Mouse (Mus musculus) regulatory T cell (primary cell): Measurements from ENCODE around the gene Fcrlb.
"Not testable (repeated sequence)": the region's sequence is repeated elsewhere in the genome, so short reads cannot be mapped to it uniquely, and the experiment has no call there.

ENCODE experiments used
- in situ Hi-C: fragments of 300-600 bp; cut with MboI, MseI; formaldehyde crosslinking; loops from one replicate; pipeline ENCODE4 v1.15.1; 2025; ENCODE audit warnings: high pct_unique_total_duplicates

The Fcrlb gene

DNA sequence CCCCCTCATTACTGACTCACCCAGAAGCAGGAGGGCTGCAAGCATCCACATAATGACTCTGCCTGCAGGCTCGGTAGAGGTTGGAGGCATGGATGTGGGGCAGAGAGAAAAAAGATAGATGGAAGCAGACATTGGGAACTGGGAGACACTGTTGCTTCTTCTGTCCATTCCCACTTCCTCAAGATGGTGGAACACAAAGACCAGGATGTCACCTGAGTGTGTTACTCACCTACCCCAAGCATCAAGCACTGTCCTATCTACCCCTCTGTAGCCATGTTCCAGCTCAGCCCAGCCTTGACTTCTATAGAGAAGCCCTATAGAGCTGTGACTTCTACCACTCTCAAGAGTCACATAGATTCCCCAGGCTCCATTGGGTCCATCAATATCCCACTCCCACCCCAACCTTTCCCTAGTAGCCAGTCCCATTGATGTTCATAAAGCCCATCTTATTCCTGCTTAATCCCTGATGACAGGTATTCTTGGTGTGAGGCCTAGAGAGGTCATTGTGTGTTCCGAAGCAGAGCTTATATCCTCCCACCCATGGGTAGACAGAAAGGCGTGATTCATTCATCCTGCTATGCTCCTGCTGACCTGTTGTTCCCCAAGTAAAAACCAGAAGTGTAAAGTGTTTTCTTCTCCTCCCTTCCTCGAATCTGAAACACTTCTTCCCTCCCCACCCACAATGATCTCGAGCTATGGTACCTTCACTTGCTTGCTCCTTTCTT is at the start of gene Fcrlb:
Fcrlb (minus strand) TSS at position 51 of the 725 bp plus-strand sequence.
- in situ Hi-C loops, result no loop called here

DNA sequence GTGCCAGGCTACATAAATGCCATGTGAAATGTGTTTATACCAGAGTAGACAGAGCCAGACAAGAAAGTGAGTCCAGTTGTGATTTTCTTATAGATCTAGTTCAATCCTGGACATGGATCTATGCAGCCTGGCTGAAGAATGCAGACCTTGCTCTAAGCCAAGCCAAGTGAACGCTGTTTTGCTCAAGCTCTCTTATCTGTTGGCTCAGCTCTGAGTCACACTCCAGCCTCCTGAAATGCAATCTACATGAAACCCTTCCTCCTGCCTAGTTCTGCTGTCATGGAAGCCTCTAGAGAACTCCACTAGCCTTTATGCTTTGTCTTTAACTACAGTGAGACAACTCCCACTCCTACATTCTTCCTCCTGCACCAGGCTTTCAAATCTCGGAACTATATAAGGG is 49.6 kb upstream of the Fcrlb start:
- in situ Hi-C loops, result loop anchor here (5.0 kb wide), 1 partner anchor 40 kb away; no protein-coding TSS in a partner anchor

DNA sequence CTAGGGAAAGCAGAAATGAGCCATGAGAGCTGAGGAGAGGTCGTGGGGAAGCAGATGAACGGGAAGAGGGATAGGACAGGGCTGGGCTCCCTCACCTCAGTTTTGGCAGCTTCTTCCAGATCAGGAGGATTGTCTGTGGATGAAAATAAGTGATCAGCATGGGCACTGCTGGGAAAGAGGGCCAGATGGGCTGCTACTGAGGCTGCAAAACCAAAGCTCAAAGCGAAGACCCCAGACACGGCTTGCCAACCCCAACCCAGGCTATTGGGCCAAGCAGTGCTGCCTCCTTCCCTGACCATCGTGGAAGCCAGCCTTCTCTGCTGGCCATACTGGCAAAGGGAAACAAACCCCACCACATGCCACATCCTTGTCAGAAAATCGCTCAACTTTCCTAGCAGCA is 48.4 kb upstream of the Fcrlb start:
- in situ Hi-C loops, result loop anchor here (5.0 kb wide), 1 partner anchor 39 kb away; no protein-coding TSS in a partner anchor

DNA sequence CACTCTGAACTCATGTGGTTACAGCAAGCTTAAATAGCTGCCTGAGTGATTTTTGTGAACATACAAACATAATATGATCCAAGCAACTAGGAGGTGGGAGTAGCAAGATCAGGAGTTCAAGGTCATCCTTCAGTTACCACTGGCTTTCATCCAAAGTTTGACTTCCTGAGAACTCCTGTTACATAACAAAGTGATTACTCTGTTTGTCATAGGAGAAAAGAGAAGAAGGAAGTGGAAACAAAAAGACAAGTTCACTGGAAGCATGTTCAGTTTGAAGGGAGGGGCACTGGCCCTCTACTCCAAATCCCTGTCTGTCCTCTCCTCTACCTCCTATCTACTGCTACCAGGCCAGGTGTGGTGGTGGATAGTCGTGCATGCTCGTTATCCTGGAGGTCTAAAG is 47.0 kb upstream of the Fcrlb start:
- in situ Hi-C loops, result loop anchor here (5.0 kb wide), 1 partner anchor 37 kb away; no protein-coding TSS in a partner anchor

DNA sequence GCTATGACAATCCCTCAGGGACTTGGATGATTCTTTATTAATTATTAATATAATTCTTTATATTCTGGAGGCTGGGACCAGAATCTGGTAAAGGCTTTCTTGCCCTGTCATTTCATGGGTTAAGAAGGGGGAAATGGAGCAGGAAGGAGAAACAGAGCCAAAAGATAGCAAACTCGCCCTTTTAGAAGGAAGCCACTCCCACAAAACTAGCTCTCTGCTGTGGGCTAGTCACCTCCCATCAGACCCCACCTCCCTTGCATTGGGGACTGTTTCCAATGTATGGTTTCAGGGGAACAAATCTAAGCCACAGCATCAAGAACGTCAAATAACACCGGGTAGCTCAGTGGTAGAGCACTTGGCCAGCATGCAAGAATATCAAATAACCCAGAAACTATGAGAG is 45.5 kb upstream of the Fcrlb start:
- in situ Hi-C loops, result no loop called here

DNA sequence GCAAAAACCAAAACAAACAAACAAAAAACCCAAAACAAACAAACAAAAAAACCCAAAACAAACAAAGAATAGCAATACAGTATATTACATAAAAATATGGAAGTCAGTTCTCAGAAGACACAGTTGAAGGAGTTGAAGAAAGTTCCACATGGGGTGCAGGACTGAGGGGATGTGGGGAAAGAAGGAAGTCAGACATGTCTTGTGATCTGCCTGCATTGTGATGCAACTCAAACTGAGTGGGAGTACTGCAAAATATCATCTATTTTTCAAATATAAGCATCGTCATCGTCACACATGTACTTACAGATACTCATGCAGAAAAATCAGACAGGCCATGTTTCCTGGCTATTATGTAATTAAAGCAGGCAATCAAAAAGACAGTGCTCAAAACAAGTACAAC is 40.5 kb upstream of the Fcrlb start:
- in situ Hi-C loops, result no loop called here

DNA sequence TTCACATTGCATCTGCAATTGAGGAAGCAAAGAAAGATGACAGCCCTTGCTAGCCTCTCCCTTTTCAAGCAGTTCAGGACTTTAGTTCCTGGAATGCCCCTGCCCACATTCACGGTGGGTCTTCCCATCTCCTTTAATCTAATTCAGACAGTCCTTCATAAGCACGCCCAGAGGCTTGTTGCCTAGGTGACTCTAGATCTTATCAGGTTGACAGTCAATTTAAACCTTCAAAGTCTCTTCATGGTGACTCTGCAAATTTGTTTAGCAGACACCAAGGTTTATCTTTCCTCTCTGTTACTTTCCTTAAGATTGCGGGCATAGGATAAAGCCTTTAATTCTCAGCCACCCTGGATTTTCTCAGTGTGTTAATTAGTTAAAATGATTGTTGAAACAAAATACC is 38.0 kb upstream of the Fcrlb start:
- in situ Hi-C loops, result no loop called here

DNA sequence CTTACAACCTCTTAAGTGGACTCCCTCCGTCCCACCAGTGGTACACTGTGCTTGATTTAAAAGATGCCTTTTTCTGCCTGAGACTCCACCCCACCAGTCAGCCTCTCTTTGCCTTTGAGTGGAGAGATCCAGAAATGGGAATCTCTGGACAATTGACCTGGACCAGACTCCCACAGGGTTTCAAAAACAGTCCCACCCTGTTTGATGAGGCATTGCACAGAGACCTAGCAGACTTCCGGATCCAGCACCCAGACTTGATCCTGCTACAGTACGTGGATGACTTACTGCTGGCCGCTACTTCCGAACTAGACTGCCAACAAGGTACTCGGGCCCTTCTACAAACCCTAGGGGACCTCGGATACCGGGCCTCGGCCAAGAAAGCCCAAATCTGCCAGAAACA is 32.2 kb upstream of the Fcrlb start:
- in situ Hi-C loops, result loop anchor here (5.0 kb wide), 1 partner anchor 542 kb away; no protein-coding TSS in a partner anchor

DNA sequence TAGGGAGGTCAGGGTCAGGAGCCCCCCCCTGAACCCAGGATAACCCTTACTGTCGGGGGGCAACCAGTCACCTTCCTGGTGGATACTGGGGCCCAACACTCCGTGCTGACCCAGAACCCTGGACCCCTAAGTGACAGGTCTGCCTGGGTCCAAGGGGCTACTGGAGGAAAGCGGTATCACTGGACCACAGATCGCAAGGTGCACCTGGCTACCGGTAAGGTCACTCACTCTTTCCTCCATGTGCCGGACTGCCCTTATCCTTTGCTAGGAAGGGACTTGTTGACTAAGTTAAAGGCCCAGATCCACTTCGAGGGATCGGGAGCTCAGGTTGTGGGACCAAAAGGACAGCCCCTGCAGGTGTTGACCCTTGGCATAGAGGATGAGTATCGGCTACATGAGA is 31.4 kb upstream of the Fcrlb start:
- in situ Hi-C loops, result not testable (repeated sequence)

DNA sequence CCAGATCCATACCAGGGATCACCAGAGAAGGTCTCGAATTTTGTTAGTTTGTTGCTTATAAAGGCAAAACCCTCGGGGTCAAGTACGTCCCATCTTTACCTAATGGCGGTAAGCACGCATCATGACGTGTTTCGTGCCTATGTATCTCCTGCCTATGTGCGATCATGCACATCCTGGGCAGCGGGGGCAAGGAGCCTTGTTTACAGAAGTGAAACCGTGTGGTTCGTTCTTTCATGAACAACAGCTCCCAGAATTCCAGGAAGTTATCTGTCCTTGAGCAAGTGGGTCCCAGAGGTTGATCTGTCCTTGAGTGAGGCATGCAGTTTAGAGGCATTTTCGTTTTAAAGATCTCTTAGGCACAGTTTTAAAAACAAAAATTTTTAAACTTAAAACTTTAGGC is 26.5 kb upstream of the Fcrlb start:
- in situ Hi-C loops, result no loop called here

DNA sequence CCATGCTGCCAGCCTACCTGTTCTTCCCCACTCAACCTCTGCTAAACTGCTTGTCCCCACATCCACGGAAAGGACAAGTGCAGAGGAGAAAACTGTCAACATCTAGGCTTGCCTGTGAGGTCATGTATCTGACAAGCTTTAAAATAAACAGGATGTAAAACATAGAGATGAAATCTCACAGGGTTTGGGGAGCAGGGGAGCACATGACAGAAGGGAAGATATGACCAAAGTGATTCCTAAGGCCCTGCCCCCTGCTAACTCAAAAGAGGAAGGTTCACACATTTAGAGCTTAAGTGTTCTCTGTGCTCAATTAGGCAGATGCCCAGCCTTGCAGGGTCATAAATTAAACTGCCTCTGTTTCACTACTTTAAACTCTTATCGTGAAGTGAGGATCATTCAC is 21.6 kb upstream of the Fcrlb start:
- in situ Hi-C loops, result no loop called here

DNA sequence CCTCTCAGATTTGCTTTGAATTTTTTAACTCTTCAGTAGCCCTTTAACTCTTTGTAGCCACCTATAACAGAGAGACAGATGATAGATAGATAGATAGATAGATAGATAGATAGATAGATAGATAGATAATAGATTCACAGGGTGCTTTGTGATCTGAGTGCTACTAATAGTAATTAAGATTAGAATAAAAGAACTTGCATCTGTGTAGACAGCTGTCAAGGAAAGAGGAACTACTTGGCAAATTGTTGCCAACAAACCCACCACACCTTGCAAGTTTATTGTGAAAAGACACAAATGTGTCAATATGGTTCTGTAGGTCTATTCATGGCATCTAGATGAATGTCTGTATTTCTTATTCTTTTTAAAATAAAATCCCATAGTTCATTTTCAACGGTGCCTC is 21.2 kb upstream of the Fcrlb start:
- in situ Hi-C loops, result no loop called here

DNA sequence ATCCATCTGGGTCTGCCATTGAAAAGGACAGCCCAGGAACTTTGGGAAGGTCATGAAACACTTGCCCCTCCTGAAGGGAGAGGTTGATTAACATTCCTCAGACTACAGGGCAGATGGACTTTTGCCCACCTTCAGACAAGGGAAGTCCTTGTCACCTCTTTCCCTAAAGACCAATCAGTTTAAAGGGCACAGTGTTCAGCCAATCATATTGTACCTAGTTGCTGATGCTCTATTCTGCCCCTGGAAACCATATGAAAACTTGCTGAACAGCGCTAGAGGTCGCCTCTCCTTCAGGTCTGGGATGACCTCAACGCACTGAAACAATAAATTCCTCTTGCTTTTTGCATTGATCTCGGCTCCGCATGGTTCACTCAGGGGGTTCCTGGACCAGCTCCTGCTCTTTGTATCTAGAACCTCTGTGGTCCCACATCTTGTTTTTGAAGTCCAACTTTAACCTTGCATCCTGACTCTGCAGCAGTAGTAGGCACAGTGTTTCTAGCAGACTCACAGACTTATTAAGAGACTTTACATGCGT is 20.7 kb upstream of the Fcrlb start:
- in situ Hi-C loops, result no loop called here

DNA sequence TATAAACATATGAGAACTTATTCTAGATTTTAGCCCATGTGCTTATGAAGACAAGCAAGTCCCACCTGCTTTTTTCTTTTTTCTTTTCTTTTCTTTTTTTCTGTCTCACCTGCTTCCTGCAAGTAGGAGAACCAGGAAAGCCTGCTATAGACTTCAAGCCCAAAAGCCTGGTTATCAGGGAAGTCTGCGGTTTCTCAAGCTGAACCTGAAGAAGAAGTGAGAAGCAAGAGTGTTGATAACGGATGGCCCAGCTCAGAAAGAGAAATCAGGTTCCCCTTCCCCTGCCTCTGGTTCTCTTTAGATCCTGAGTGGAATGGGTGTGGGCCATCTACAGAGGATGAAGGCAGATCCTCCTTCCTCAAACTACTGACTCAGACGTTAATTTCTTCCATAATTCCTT is 19.3 kb upstream of the Fcrlb start:
- in situ Hi-C loops, result no loop called here

DNA sequence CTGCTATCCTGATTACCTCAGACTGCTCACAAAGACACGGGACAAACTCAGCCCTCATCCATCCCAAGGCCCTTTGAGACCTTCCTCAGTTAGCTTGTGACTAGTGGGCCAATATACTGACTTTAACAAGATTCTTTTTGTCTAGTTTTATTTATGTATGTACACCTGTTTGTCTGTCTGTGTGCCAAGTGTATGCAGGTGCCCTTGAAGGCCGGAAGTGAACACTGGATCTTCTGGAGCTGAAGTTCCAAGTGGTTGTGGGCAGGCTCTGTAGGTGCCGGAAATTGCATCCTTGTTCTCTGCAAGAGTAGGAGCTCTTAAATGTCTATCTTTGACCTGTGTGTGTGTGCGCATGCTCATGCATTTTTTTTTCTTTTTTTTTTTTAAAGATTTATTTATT is 16.5 kb upstream of the Fcrlb start:
- in situ Hi-C loops, result no loop called here

DNA sequence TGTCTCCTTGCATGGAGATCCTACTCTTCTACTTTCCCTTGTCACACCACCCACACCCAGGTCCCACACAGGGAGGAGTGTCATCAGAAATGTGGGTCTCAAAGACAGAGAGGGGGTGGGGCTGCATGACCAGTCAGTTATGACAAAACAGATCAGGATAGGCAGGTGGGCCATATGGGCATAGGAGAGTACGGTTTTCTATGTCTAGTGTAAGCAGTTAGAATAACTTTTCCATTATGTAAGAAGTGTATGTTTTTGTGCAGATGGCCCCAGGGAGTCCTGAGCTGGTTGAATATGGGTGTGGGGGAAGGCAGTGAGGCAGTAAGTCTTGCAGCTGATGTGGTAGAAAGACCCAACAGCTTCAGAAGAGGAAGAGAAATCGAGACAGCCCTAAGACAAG is 15.7 kb upstream of the Fcrlb start:
- in situ Hi-C loops, result no loop called here

DNA sequence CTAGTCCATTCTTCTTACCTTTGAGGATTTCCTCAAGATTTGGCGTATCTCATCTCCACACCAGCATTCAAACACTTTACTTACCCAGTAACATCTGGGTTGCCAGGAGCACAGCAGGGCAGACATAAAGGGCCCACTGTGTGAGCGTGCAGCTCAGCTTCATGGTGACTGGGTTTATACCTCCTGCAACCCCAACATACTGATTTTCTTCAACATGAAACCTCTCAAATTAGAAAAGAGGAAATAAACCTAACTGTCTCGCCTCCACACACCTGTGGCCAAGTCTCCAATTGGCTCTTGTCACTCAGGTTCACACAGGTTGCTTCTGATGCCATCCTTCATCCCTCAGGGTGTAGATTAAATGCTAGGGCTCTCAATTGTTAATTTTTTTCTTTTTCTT is 14.6 kb upstream of the Fcrlb start, which contains the start of gene Fcrla:
Fcrla (minus strand) TSS at position 206 of the 400 bp plus-strand sequence.
- in situ Hi-C loops, result no loop called here

DNA sequence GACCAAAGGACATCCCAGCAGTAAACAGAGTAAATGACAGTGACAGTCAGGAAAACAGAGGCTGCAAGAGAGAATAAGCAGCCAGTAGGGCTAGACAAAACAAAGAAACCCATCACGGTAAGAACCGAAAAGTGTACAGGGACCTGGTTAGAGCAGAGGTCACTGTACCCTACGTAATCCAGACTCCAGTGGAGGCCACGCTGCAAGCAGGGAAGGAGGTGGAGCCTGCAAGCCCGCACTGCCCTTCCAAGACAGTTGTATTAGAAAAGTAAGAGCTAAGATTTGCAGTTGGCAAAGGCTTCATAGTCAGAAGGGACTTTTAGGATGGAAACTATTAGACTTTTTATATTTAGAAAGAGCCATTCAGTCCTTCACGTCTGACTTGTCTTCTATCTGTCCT is 14.2 kb upstream of the Fcrlb start:
- in situ Hi-C loops, result no loop called here

DNA sequence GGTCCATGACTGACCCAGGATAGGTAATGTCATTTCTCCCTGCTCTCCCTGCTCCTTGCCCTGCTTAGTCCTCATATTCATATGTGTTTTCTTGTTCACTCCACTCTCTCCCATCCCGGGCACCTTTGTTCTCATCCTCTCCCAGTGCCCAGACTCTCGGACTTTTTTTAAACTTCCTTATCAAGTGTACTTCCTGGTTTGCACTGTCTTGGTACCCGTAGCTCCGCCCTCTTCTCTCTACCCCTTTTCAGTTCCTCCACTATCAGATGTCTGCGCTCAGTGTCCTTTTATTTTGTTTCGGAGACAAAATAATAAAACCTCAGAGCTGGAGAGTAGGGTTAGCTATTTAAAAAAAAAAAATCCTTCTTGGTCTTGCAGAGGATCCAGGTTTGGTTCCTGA is 11.7 kb upstream of the Fcrlb start:
- in situ Hi-C loops, result loop anchor here (5.0 kb wide), 1 partner anchor 38 kb away; no protein-coding TSS in a partner anchor

DNA sequence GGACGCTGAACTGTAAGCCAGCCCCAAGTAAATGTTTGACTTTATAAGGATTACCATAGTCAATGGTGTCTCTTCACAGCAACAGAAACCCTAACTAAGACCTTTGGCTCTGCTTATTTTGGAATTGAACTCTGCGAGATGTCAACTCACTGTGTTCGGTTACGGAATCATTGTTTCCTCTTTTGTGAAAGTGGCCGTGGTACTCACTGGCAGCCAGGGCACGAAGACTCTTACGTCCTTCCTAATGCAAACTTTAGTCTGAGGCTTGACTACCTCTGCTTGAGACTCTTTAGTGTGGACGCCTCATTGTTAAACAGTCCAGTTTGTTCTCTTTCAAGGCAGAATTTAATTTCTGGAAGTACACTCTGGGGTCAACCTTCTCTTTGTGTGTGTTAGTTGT is 6.6 kb upstream of the Fcrlb start:
- in situ Hi-C loops, result no loop called here

DNA sequence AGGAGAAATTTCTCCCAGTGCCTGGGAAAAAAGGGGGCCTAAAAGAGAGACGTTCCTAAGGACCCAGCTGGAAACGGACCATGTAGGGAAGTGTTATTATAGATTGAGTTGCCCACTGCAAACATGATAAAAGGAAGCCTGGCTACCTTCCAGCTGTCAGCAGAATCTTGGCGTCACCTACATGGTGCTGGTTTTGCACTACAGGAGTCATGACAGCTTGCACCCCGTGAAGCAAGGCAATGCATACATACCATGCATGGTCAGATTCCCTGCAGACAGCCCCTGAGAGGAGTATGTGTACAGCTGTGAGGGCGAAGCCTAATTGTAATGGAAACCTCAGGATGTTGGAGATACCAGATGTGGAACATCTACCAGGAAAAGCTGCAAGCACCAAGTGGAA is 2.9 kb upstream of the Fcrlb start:
- in situ Hi-C loops, result no loop called here

DNA sequence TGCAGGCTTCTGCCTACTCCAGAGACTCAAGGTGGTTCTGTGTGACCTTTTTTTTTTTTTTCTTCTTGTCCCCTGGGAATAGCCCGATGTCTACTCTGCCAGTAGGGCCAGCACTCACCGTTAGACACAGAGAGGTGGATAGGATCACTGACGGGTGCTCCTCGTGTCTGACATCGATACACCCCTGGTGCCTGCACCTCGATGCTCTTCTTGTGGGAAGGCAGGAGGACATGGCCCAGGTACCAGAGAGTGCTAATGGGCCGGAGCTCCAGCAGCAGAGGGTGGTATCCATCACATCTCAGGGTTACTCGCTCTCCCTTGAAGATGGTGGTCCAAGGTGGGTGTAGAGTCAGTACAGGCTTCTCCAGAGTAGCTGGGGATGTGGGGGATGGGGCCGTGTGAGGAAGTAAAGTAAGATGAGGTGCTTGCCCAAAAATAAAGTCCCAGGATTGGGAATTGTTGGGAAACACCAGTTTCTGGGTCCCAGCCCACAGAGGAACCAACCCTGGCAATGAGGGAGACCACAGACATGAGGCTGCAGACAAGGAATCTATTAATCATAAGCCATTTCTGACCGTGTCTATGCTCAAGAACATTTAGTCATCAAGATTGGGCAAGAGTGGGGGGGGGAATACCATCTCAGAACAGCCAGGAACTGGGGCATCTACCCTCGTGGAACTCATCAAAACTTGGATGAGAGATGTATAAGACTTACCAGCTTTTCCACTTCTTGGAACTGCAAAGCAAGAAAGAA is 657 bp downstream of the Fcrlb start:
- in situ Hi-C loops, result no loop called here

DNA sequence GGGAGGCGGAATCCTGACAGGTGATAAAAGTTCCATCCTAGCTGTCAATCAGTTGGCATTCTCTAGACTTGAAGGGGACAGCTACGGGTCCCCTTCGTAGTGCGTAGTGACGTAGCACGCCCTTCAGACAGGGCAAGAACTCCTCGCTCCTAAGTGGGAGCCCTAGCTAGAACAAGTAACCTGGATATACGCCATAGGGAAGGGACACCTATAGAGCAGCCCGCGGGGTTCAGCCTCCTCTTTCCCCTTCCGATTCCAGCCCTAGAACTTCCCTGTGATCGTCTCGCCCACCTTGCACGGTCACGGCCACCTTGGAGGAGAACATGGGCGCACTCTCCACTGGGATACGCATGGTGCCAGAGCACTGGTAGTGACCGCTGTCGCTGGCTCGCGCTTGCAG is 4.4 kb downstream of the Fcrlb start:
- in situ Hi-C loops, result no loop called here
